Mouse (Mus musculus): ENCODE results near the gene Kctd11. TPM values are rescaled to one million over a fixed set of nuclear protein-coding genes. Genes with fewer than 3 reads are reported as not detected.

Gene Kctd11
- polyA plus RNA-seq, 1 experiment = 8.0 TPM

DNA sequence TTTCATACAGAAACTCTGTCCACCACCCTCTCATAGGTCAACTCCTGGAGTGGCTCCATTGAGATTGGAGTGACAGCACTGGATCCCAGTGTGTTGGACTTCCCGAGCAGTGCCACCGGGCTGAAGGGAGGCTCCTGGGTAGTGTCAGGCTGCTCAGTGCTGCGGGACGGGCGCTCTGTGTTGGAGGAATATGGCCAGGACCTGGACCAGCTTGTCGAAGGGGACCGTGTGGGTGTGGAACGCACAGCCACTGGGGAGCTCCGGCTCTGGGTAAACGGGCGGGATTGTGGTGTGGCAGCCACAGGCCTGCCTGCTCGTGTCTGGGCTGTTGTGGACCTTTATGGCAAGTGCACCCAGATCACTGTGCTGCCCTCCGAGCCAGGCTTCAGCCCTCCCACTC, 21.8 kb upstream of the Kctd11 start:
- no peak for DNase-seq
- WGBS = 94% methylated on average over 13 of the region's 13 CpGs
- H3K27ac ChIP-seq (ENCODE audit: control insufficient read depth, insufficient read depth, low read length) = no peak overlapping the region
- no peaks in the 10 kb centered on the region for H3K27me3 ChIP-seq (ENCODE audit: control insufficient read depth, insufficient read depth, low read length)
- TF ChIP-seq POLR2A (IDR thresholded peaks at IDR 0.05; ENCODE audit: control insufficient read depth, extremely low read depth, insufficient read depth, low read length, poor library complexity) = no peak
- TF ChIP-seq CTCF (IDR thresholded peaks at IDR 0.05; ENCODE audit: borderline replicate concordance, control insufficient read depth, extremely low read depth, insufficient read depth, low read length, poor library complexity) = no peak
- peaks cover 18% of the 10 kb centered on the region for H3K4me1 ChIP-seq (replicated peaks; ENCODE audit: control insufficient read depth, insufficient read depth, low read length)
- H3K36me3 ChIP-seq (ENCODE audit: control insufficient read depth, insufficient read depth, low read length) = peaks cover 27% of the 10 kb centered on the region
- no peak overlapping the region for H3K4me3 ChIP-seq (ENCODE audit: control insufficient read depth, insufficient read depth, low read length)

DNA sequence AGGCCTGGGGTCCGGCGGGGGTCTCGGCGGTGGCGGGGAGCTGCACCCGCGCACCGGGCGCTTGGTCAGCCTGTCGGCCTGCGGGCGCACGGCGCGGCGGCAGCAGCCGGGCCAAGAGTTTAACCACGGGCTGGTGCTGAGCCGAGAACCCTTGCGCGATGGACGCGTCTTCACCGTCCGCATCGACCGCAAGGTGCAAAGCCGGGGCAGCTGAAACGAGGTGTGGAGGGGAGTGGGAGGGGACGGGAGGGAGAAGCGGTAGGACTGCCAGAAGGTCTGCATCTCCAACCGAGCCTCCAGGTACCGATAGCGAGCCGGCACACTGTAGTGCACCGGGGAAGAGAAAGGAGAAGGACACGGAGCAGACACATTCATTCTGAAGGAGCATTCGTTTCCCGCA, 20.8 kb upstream of the Kctd11 start:
- Histone ChIP-seq H3K4me1 (replicated peaks; ENCODE audit: control insufficient read depth, insufficient read depth, low read length) (peaks cover 18% of the 10 kb centered on the region), H3K27ac (ENCODE audit: control insufficient read depth, insufficient read depth, low read length) (0 out of 2 replicates have a peak overlapping the region, but pooled peaks have one; percentile 2), H3K36me3 (ENCODE audit: control insufficient read depth, insufficient read depth, low read length) (peaks cover 18% of the 10 kb centered on the region), H3K27me3 (ENCODE audit: control insufficient read depth, insufficient read depth, low read length) (no peaks in the 10 kb centered on the region), H3K4me3 (ENCODE audit: control insufficient read depth, insufficient read depth, low read length) (peak overlapping the region; percentile 65)
- TF ChIP-seq CTCF (IDR thresholded peaks at IDR 0.05; ENCODE audit: borderline replicate concordance, control insufficient read depth, extremely low read depth, insufficient read depth, low read length, poor library complexity) (no peak), POLR2A (IDR thresholded peaks at IDR 0.05; ENCODE audit: control insufficient read depth, extremely low read depth, insufficient read depth, low read length, poor library complexity) (no peak)
- DNase-seq = no peak
- under 1% methylated on average over 39 of the region's 39 CpGs for WGBS

DNA sequence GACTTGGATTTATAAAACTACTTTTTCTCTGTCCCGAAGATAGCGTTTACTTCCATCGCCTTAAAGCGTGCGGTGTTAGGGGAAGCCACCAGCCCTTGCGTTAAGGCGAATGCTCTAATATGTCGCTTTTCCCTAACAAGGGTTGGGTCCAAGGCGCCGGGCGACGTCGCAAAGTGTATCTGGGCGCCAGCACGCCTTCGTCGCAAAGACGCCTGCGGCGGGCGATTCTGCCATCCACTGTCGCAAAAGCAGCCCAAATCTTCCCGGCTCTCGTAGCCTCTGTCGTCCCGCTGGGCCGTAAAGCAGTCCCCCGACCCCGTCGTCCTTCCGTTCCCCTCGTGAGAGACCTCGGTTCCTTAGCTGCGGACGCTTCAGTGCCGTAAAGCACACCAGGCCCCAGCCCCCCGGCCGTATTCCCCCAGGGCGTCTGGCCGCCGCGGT, 20.2 kb upstream of the Kctd11 start:
- peak; percentile 94 for DNase-seq
- Histone ChIP-seq H3K27me3 (ENCODE audit: control insufficient read depth, insufficient read depth, low read length) (no peaks in the 10 kb centered on the region), H3K27ac (ENCODE audit: control insufficient read depth, insufficient read depth, low read length) (peak overlapping the region; percentile 86), H3K4me3 (ENCODE audit: control insufficient read depth, insufficient read depth, low read length) (peak overlapping the region; percentile 65), H3K36me3 (ENCODE audit: control insufficient read depth, insufficient read depth, low read length) (peaks cover 18% of the 10 kb centered on the region), H3K4me1 (replicated peaks; ENCODE audit: control insufficient read depth, insufficient read depth, low read length) (peaks cover 18% of the 10 kb centered on the region)
- TF ChIP-seq CTCF (IDR thresholded peaks at IDR 0.05; ENCODE audit: borderline replicate concordance, control insufficient read depth, extremely low read depth, insufficient read depth, low read length, poor library complexity) (0 out of 2 replicates have a peak, but pooled peaks have one; percentile 17), POLR2A (IDR thresholded peaks at IDR 0.05; ENCODE audit: control insufficient read depth, extremely low read depth, insufficient read depth, low read length, poor library complexity) (no peak)
- under 1% methylated on average over 42 of the region's 42 CpGs for WGBS

DNA sequence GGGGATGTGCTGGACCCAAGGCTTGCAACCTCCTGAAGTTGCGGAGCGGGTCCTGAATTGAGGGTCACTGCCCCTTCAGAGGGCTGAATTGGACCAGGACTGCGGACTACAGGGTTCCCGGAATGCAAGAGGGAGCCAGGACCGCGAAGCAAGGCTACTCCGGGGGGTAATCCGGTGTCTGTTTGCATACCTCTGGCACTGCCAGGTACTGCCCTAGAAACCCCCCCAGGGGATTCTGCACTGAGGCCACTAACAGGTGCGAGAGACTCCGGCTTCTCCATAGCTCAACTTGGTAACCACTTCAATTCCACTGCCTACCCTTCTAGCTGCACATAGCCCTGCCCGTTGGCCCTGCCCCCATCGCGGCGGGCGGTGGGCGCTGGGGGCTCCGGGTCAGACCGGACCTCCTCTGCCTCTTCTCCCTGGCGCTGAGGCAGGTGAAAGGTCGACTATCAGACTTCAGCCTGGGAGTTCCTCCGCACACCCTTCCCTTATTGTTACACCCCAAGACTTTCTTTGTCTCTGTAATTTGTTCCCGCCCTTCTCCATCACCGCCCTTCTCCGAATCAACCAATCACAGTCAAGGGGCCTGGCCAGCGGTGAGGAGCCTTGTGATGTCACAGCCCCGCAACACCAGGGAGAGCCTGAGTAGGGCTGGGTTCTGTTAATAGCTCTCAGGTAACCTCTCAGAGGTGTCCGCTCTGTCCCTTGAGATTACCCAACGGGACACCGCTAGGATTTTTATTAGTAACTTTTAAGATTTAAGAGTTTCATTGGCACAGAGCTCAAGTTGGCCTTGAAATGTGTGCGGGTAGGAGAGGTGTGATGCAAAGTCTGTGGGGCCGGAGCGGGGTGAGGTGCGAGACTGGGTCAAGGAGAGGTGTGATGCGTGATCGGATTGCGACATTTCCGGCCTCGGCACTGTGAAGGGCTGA, 19.5 kb upstream of the Kctd11 start, which contains the start of the genes 2810408A11Rik and Neurl4:
2810408A11Rik (minus strand) TSS at position 517 of the 935 bp plus-strand sequence.
Neurl4 (plus strand) TSS at position 602 of the 935 bp plus-strand sequence.
- peaks cover 20% of the 10 kb centered on the region for H3K4me1 ChIP-seq (replicated peaks; ENCODE audit: control insufficient read depth, insufficient read depth, low read length)
- WGBS = under 1% methylated on average over 38 of the region's 38 CpGs
- TF ChIP-seq POLR2A (IDR thresholded peaks at IDR 0.05; ENCODE audit: control insufficient read depth, extremely low read depth, insufficient read depth, low read length, poor library complexity) = peak; percentile 95
- 0 out of 2 replicates have a peak, but pooled peaks have one; percentile 49 for TF ChIP-seq CTCF (IDR thresholded peaks at IDR 0.05; ENCODE audit: borderline replicate concordance, control insufficient read depth, extremely low read depth, insufficient read depth, low read length, poor library complexity)
- peak; percentile 91 for DNase-seq
- H3K4me3 ChIP-seq (ENCODE audit: control insufficient read depth, insufficient read depth, low read length) = peak within 1 kb of the TSS; percentile 65
- peaks cover 12% of the 10 kb centered on the region for H3K36me3 ChIP-seq (ENCODE audit: control insufficient read depth, insufficient read depth, low read length)
- H3K27me3 ChIP-seq (ENCODE audit: control insufficient read depth, insufficient read depth, low read length) = no peaks in the 10 kb centered on the region
- H3K27ac ChIP-seq (ENCODE audit: control insufficient read depth, insufficient read depth, low read length) = peak within 1 kb of the TSS; percentile 86

DNA sequence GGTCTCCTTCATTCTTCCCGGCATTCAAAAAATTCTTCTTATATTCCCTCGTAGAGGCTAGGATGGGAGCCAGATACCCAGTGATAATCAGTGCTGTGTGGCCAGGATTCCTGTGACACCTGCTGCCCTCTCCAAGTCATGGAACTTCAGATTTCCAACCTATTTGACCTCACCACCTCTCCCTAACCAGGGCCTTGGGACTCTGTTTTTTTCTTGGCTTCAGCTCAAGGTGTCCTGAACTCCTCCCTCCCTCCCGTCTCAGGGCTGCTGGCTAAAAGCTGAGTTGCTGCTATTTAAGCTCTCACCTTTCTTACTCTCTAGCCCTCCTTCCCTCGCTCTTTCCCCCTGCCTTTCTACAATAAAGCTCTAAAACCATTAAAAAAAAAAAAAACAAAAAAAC, 18.7 kb upstream of the Kctd11 start:
- H3K4me1 ChIP-seq (replicated peaks; ENCODE audit: control insufficient read depth, insufficient read depth, low read length) = peaks cover 24% of the 10 kb centered on the region
- H3K36me3 ChIP-seq (ENCODE audit: control insufficient read depth, insufficient read depth, low read length) = peaks cover 8% of the 10 kb centered on the region; the same call in 1 of the 2 replicates
- peak overlapping the region; percentile 74 for H3K27ac ChIP-seq (ENCODE audit: control insufficient read depth, insufficient read depth, low read length)
- H3K4me3 ChIP-seq (ENCODE audit: control insufficient read depth, insufficient read depth, low read length) = peak overlapping the region; percentile 23
- WGBS = 27% methylated on average over 4 of the region's 4 CpGs
- H3K27me3 ChIP-seq (ENCODE audit: control insufficient read depth, insufficient read depth, low read length) = no peaks in the 10 kb centered on the region
- no peak for DNase-seq
- no peak for TF ChIP-seq CTCF (IDR thresholded peaks at IDR 0.05; ENCODE audit: borderline replicate concordance, control insufficient read depth, extremely low read depth, insufficient read depth, low read length, poor library complexity)
- TF ChIP-seq POLR2A (IDR thresholded peaks at IDR 0.05; ENCODE audit: control insufficient read depth, extremely low read depth, insufficient read depth, low read length, poor library complexity) = no peak

DNA sequence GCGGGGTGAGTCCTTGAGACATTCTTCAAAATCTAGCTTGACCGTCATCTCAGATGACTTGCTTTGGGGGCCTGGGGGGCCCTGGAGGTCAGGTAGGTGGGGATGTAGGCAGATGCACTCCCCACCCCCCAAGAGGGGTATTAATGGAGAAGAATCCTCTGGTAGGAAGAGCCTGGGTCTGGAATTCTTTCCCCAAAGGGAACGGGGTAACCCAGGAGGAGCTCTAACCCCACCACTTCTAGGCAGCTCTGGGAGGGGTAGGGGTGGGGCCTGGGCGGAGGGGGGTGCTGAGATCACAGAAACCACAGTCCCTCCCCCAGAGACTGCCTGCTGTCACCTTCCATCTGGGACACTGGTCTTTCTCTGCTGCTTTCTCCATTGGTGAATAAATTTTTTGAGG, 14.1 kb upstream of the Kctd11 start, which contains the start of gene Acap1:
Acap1 (minus strand) TSS at position 249 of the 400 bp plus-strand sequence.
- peaks cover 38% of the 10 kb centered on the region for H3K4me1 ChIP-seq (replicated peaks; ENCODE audit: control insufficient read depth, insufficient read depth, low read length)
- H3K27me3 ChIP-seq (ENCODE audit: control insufficient read depth, insufficient read depth, low read length) = no peaks in the 10 kb centered on the region
- TF ChIP-seq CTCF (IDR thresholded peaks at IDR 0.05; ENCODE audit: borderline replicate concordance, control insufficient read depth, extremely low read depth, insufficient read depth, low read length, poor library complexity) = no peak
- TF ChIP-seq POLR2A (IDR thresholded peaks at IDR 0.05; ENCODE audit: control insufficient read depth, extremely low read depth, insufficient read depth, low read length, poor library complexity) = peak; percentile 69
- peak within 1 kb of the TSS; percentile 100 for H3K27ac ChIP-seq (ENCODE audit: control insufficient read depth, insufficient read depth, low read length)
- peak within 1 kb of the TSS; percentile 69 for H3K4me3 ChIP-seq (ENCODE audit: control insufficient read depth, insufficient read depth, low read length)
- DNase-seq = peak; percentile 75
- peaks cover 7% of the 10 kb centered on the region for H3K36me3 ChIP-seq (ENCODE audit: control insufficient read depth, insufficient read depth, low read length)
- 1% methylated on average over 4 of the region's 4 CpGs for WGBS

All from thymus, adult 2 months (tissue).